Mouse (Mus musculus): Measurements from ENCODE around the gene Olfr303. TPM values are rescaled to one million over a fixed set of nuclear protein-coding genes. Genes with fewer than 3 reads are reported as not detected.

The Olfr303 gene
- polyA plus RNA-seq (2014; fragmentation: Illumina TruSeq; extraction: RNeasy Lipid Tissue Mini Kit (QIAGEN cat#74804); ENCODE audit: low read depth, low replicate concordance) = not detected

GRCm38 (mm10) chr7:86397689-86398088, at the start of gene Olfr303:
Gene Olfr303, minus strand, starts transcription at chr7:86397789.

GRCm38 (mm10) chr7:86403546-86403945, 6.0 kb upstream of the Olfr303 start, which contains the start of gene Olfr301:
Gene Olfr301, plus strand, starts transcription at chr7:86403846.

GRCm38 (mm10) chr7:86386558-86386957, 11.0 kb downstream of the Olfr303 start, which contains the start of gene Olfr304:
Gene Olfr304, minus strand, starts transcription at chr7:86386658.

GRCm38 (mm10) chr7:86366828-86367227, 30.8 kb downstream of the Olfr303 start, which contains the start of gene Olfr305:
Gene Olfr305, minus strand, starts transcription at chr7:86366928.

Other genes starting within 250 kb of the Olfr303 start
- not detected for gene Vmn2r75, start 226.0 kb downstream of the Olfr303 start, polyA plus RNA-seq (2014; fragmentation: Illumina TruSeq; extraction: RNeasy Lipid Tissue Mini Kit (QIAGEN cat#74804); ENCODE audit: low read depth, low replicate concordance)
- not detected for gene Vmn2r76, start 151.5 kb downstream of the Olfr303 start, polyA plus RNA-seq (2014; fragmentation: Illumina TruSeq; extraction: RNeasy Lipid Tissue Mini Kit (QIAGEN cat#74804); ENCODE audit: low read depth, low replicate concordance)
- gene Olfr310, start 120.6 kb downstream of the Olfr303 start, polyA plus RNA-seq (2014; fragmentation: Illumina TruSeq; extraction: RNeasy Lipid Tissue Mini Kit (QIAGEN cat#74804); ENCODE audit: low read depth, low replicate concordance) = not detected
- not detected for gene Olfr309, start 84.1 kb downstream of the Olfr303 start, polyA plus RNA-seq (2014; fragmentation: Illumina TruSeq; extraction: RNeasy Lipid Tissue Mini Kit (QIAGEN cat#74804); ENCODE audit: low read depth, low replicate concordance)
- gene Olfr308, start 72.2 kb downstream of the Olfr303 start, polyA plus RNA-seq (2014; fragmentation: Illumina TruSeq; extraction: RNeasy Lipid Tissue Mini Kit (QIAGEN cat#74804); ENCODE audit: low read depth, low replicate concordance) = not detected
- not detected for gene Olfr307, start 60.2 kb downstream of the Olfr303 start, polyA plus RNA-seq (2014; fragmentation: Illumina TruSeq; extraction: RNeasy Lipid Tissue Mini Kit (QIAGEN cat#74804); ENCODE audit: low read depth, low replicate concordance)
- gene Olfr305, start 30.9 kb downstream of the Olfr303 start, polyA plus RNA-seq (2014; fragmentation: Illumina TruSeq; extraction: RNeasy Lipid Tissue Mini Kit (QIAGEN cat#74804); ENCODE audit: low read depth, low replicate concordance) = not detected
- gene Olfr304, start 11.1 kb downstream of the Olfr303 start, polyA plus RNA-seq (2014; fragmentation: Illumina TruSeq; extraction: RNeasy Lipid Tissue Mini Kit (QIAGEN cat#74804); ENCODE audit: low read depth, low replicate concordance) = not detected
- not detected for gene Olfr301, start 6.1 kb upstream of the Olfr303 start, polyA plus RNA-seq (2014; fragmentation: Illumina TruSeq; extraction: RNeasy Lipid Tissue Mini Kit (QIAGEN cat#74804); ENCODE audit: low read depth, low replicate concordance)
- gene Olfr299, start 62.1 kb upstream of the Olfr303 start, polyA plus RNA-seq (2014; fragmentation: Illumina TruSeq; extraction: RNeasy Lipid Tissue Mini Kit (QIAGEN cat#74804); ENCODE audit: low read depth, low replicate concordance) = not detected
- gene Olfr298, start 94.7 kb upstream of the Olfr303 start, polyA plus RNA-seq (2014; fragmentation: Illumina TruSeq; extraction: RNeasy Lipid Tissue Mini Kit (QIAGEN cat#74804); ENCODE audit: low read depth, low replicate concordance) = not detected
- gene Olfr297, start 122.2 kb upstream of the Olfr303 start, polyA plus RNA-seq (2014; fragmentation: Illumina TruSeq; extraction: RNeasy Lipid Tissue Mini Kit (QIAGEN cat#74804); ENCODE audit: low read depth, low replicate concordance) = not detected
- gene Olfr295, start 186.1 kb upstream of the Olfr303 start, polyA plus RNA-seq (2014; fragmentation: Illumina TruSeq; extraction: RNeasy Lipid Tissue Mini Kit (QIAGEN cat#74804); ENCODE audit: low read depth, low replicate concordance) = not detected
- gene Olfr294, start 218.9 kb upstream of the Olfr303 start, polyA plus RNA-seq (2014; fragmentation: Illumina TruSeq; extraction: RNeasy Lipid Tissue Mini Kit (QIAGEN cat#74804); ENCODE audit: low read depth, low replicate concordance) = not detected

All from liver, adult 10 weeks (tissue).